Mouse (Mus musculus): ENCODE measurements at regions not wholly inside any gene's neighbourhood (a gene's known extent, or its start where the extent isn't known, plus 50 kb on each side); places are given as distances from the start of the nearest gene placed in this dataset.

- Histone ChIP-seq H3K79me2 (ENCODE audit: control insufficient read depth, insufficient read depth, low read length, poor library complexity) (no peaks in the 10 kb centered on the region), H3K9me3 (replicated peaks; ENCODE audit: insufficient read depth, low read length) (no peaks in the 10 kb centered on the region), H3K36me3 (ENCODE audit: control insufficient read depth in 1 of 2, insufficient read depth in 2 of 2, low read length in 2 of 2) (no peaks in the 10 kb centered on the region), H3K4me1 (ENCODE audit: control insufficient read depth in 1 of 2, insufficient read depth in 2 of 2, low read length in 2 of 2) (no peaks in the 10 kb centered on the region), H3K27me3 (ENCODE audit: control insufficient read depth in 1 of 2, insufficient read depth in 2 of 2, low read length in 2 of 2) (no peaks in the 10 kb centered on the region), H3K9ac (ENCODE audit: control insufficient read depth, low read depth, low read length, poor library complexity, severe bottlenecking) (no peak overlapping the region), H3K27ac (ENCODE audit: control insufficient read depth, low read depth, low read length) (no peak overlapping the region), H3K4me3 (ENCODE audit: control insufficient read depth in 1 of 2, insufficient read depth in 1 of 2, low read depth in 2 of 2, low read length in 2 of 2) (no peak overlapping the region)
- DNase-seq (ENCODE audit: low read depth, low spot score), result no peak
- TF ChIP-seq E2F4 (IDR thresholded peaks at IDR 0.05; ENCODE audit: borderline replicate concordance, low read depth, low read length), result no peak
- TF ChIP-seq MEF2A (IDR thresholded peaks at IDR 0.05; ENCODE audit: extremely low read depth, insufficient replicate concordance, low read depth, low read length, poor library complexity, severe bottlenecking), result no peak
- TF ChIP-seq NELFE (IDR thresholded peaks at IDR 0.05; ENCODE audit: low read depth, low read length), result no peak
- no peak for TF ChIP-seq USF1 (IDR thresholded peaks at IDR 0.05; ENCODE audit: low read depth, low read length)
- TF ChIP-seq NRF1 (IDR thresholded peaks at IDR 0.05; ENCODE audit: insufficient read depth, low read depth, low read length, poor library complexity, severe bottlenecking), result no peak
- TF ChIP-seq BHLHE40 (IDR thresholded peaks at IDR 0.05; ENCODE audit: borderline replicate concordance, low read depth, low read length), result no peak
- TF ChIP-seq KAT2A (conservative IDR thresholded peaks at IDR 0.05; ENCODE audit: low read depth, low read length), result no peak
- TF ChIP-seq POLR2A (IDR thresholded peaks at IDR 0.05; ENCODE audit: control insufficient read depth in 1 of 2, insufficient read depth in 1 of 2, low read depth in 1 of 2, low read length in 2 of 2, poor library complexity in 1 of 2), result no peak
- no peak for TF ChIP-seq POLR2AphosphoS2 (IDR thresholded peaks at IDR 0.05; ENCODE audit: low read length)
- no peak for TF ChIP-seq USF2 (IDR thresholded peaks at IDR 0.05; ENCODE audit: borderline replicate concordance in 1 of 2, insufficient read depth in 1 of 2, low read depth in 1 of 2, low read length in 2 of 2)
- TF ChIP-seq JUND (IDR thresholded peaks at IDR 0.05; ENCODE audit: low read depth, low read length), result no peak
- no peak for TF ChIP-seq MAX (IDR thresholded peaks at IDR 0.05; ENCODE audit: low read length)
- TF ChIP-seq UBTF (IDR thresholded peaks at IDR 0.05; ENCODE audit: borderline replicate concordance, insufficient read depth, low read depth, low read length), result no peak
- TF ChIP-seq CTCF (IDR thresholded peaks at IDR 0.05 in 2 of 3, conservative IDR thresholded peaks at IDR 0.05 in 1 of 3; ENCODE audit: control insufficient read depth in 1 of 3, insufficient read depth in 1 of 3, low read depth in 2 of 3, low read length in 3 of 3, poor library complexity in 1 of 3, severe bottlenecking in 1 of 3), result no peak
- TF ChIP-seq TCF12 (IDR thresholded peaks at IDR 0.05; ENCODE audit: low read depth, low read length), result no peak
- no peak for TF ChIP-seq GATA1 (IDR thresholded peaks at IDR 0.05; ENCODE audit: low read depth, low read length)
- no peak for TF ChIP-seq MXI1 (IDR thresholded peaks at IDR 0.05; ENCODE audit: low read depth, low read length)
- TF ChIP-seq MAFK (IDR thresholded peaks at IDR 0.05; ENCODE audit: borderline replicate concordance, low read depth, low read length), result no peak
Measured at GRCm38 (mm10) chr8:128035672-128036071, 322.7 kb upstream of the Nrp1 start.

- Histone ChIP-seq H3K9ac (ENCODE audit: control insufficient read depth, low read depth, low read length, poor library complexity, severe bottlenecking) (no peak overlapping the region), H3K4me1 (ENCODE audit: control insufficient read depth in 1 of 2, insufficient read depth in 2 of 2, low read length in 2 of 2) (no peaks in the 10 kb centered on the region), H3K27me3 (ENCODE audit: control insufficient read depth in 1 of 2, insufficient read depth in 2 of 2, low read length in 2 of 2) (no peaks in the 10 kb centered on the region), H3K4me3 (ENCODE audit: control insufficient read depth in 1 of 2, insufficient read depth in 1 of 2, low read depth in 2 of 2, low read length in 2 of 2) (no peak overlapping the region), H3K79me2 (ENCODE audit: control insufficient read depth, insufficient read depth, low read length, poor library complexity) (no peaks in the 10 kb centered on the region), H3K36me3 (ENCODE audit: control insufficient read depth in 1 of 2, insufficient read depth in 2 of 2, low read length in 2 of 2) (no peaks in the 10 kb centered on the region), H3K27ac (ENCODE audit: control insufficient read depth, low read depth, low read length) (no peak overlapping the region), H3K9me3 (replicated peaks; ENCODE audit: insufficient read depth, low read length) (no peaks in the 10 kb centered on the region)
- TF ChIP-seq EP300 (IDR thresholded peaks at IDR 0.05; ENCODE audit: low read depth in 1 of 2, low read length in 2 of 2) (no peak), MAZ (IDR thresholded peaks at IDR 0.05; ENCODE audit: low read depth, low read length) (no peak), RAD21 (IDR thresholded peaks at IDR 0.05; ENCODE audit: low read depth, low read length) (no peak), USF1 (IDR thresholded peaks at IDR 0.05; ENCODE audit: low read depth, low read length) (no peak), ZC3H11A (IDR thresholded peaks at IDR 0.05; ENCODE audit: low read depth, low read length) (no peak), MYC (IDR thresholded peaks at IDR 0.05; ENCODE audit: low read depth, low read length) (no peak), BHLHE40 (IDR thresholded peaks at IDR 0.05; ENCODE audit: borderline replicate concordance, low read depth, low read length) (no peak), ZMIZ1 (IDR thresholded peaks at IDR 0.05; ENCODE audit: low read depth, low read length) (no peak), HCFC1 (IDR thresholded peaks at IDR 0.05; ENCODE audit: low read depth, low read length) (no peak), TCF12 (IDR thresholded peaks at IDR 0.05; ENCODE audit: low read depth, low read length) (no peak)
- DNase-seq (ENCODE audit: low read depth, low spot score), result no peak
Measured at GRCm38 (mm10) chr8:128039341-128040064, 318.9 kb upstream of the Nrp1 start.
